Mouse (Mus musculus): Measurements from ENCODE around the gene Dlgap4.

The Dlgap4 gene

GRCm38 (mm10) chr2:156617536-156617935, 4.0 kb downstream of the Dlgap4 start:
- no peak for DNase-seq (ENCODE audit: extremely low spot score)

DNA sequence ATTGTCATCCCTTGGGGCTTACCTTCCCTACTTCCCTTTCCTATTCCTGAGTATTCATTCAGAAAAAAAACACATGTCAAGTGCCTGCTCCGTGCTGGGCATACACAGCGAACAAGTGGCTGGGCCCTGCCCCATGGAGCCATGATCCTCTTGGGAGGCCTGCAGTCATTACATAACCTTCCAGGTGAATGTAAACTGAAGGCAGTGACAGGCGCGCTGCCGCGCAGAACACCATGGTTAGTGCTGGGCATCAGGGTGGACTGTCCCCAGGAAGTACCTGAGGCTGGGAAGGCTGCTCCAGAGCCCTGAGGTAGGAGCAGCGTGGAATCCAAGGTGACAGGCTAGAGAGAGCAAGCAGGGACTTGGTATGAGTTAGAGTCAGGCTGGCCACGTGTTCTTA, 7.4 kb downstream of the Dlgap4 start:
- DNase-seq (ENCODE audit: extremely low spot score) = no peak

- DNase-seq (ENCODE audit: extremely low spot score) = no peak
Observed at GRCm38 (mm10) chr2:156621449-156621848, 7.9 kb downstream of the Dlgap4 start.

DNA sequence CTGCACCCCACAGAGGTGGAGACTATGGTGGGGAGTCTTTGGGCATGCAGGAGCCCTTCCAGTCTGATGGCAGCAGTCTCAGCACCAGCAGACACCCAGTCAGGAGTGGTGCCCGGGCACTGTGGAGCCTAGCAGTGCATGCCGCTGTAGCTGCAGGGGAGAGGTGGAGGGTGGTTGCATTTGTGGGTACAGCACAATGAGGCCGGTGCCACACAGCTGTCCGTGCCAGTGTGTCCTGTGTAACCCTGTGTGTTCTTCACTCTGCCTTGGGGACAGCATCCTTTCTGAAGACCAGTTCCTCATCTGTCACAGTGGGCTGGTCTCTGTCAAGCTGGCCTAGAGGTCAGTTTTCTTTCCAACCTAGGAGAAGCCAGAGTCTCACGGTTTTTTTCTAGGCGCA, 8.7 kb downstream of the Dlgap4 start:
- no peak for DNase-seq (ENCODE audit: extremely low spot score)

- DNase-seq (ENCODE audit: extremely low spot score) = no peak
Observed at GRCm38 (mm10) chr2:156623246-156623645, 9.7 kb downstream of the Dlgap4 start.

DNA sequence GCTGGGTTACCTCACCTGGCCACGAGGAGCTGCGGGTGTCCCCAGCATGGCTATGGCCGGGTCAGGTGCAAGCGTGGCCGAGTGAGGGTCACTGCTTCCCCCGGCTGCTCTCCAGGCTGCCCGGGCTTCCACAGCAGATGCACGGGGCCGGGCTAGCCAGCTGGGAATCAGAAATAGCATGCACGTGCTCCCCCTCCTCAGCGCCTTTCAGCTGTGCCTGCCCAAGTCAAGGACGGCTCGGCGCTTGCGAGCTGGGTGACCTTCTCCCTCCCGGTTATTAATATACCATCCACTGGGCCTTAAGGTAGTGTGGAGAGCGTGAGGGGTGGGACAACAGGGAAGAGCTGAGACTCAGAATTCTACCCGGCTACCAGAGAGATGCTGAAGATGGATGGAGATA, 11.8 kb downstream of the Dlgap4 start:
- DNase-seq (ENCODE audit: extremely low spot score) = no peak

DNA sequence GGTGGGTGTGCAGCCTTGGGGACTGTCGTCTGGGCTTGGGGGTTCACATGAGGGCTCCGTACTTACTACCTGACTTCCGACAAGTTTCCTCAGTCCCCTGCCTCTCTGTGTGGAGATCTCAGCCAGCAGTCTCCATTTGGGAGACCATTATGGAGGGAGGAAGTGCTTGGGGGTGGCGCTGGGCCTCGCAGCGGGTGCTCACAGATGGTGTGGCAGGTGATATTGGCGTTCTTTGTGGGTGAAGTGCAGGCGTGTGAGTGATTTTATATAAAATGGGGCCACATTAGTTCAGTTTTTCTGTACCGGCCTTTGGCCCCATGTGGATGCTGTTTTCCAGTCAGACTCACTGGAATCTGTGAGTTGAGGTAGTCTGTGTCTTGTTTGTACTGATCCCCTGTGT, 12.6 kb downstream of the Dlgap4 start:
- DNase-seq (ENCODE audit: extremely low spot score) = no peak

DNA sequence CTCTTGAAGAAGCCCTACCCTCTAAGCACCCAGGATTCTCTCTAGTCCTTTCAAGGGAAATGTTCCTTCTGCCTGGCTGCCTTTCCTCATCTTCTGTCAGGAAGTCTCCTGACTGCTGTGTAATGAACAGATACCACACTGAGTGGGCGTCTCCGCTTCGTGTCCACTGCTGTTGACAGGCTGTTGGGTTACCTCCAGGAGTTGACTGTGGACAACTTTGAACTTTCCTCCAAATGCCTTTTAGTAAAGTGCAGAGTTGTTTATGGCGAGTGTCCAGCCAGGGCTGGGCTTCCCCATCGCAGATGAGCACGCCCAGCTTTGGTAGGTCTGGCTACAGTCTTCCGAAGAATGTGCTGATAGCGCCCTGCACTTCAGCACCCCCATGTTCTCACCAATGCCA, 13.0 kb downstream of the Dlgap4 start:
- no peak for DNase-seq (ENCODE audit: extremely low spot score)

- DNase-seq (ENCODE audit: extremely low spot score) = no peak
Observed at GRCm38 (mm10) chr2:156627917-156628316, 14.4 kb downstream of the Dlgap4 start.

DNA sequence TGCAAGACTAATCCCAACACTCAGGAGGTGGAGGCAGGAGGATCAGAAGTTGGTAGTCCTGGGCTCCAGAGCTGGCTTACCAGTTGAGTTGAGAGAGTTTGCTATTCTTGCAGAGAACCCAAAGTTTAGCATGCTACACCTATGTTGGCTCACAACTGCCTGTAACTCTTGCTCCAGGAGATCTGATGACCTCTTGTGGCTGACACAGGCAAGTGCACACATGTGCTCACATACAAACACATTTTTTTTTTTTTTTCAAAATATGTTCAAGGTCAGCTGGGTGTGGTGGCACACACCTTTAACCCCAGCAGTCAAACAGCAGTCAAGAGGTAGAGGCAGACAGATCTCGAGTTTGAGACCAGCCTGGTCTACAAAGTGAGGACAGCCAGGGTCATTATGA, 16.8 kb downstream of the Dlgap4 start:
- no peak for DNase-seq (ENCODE audit: extremely low spot score)

GRCm38 (mm10) chr2:156632721-156633120, 19.2 kb downstream of the Dlgap4 start:
- no peak for DNase-seq (ENCODE audit: extremely low spot score)

- no peak for DNase-seq (ENCODE audit: extremely low spot score)
Observed at GRCm38 (mm10) chr2:156635091-156635490, 21.6 kb downstream of the Dlgap4 start.

DNA sequence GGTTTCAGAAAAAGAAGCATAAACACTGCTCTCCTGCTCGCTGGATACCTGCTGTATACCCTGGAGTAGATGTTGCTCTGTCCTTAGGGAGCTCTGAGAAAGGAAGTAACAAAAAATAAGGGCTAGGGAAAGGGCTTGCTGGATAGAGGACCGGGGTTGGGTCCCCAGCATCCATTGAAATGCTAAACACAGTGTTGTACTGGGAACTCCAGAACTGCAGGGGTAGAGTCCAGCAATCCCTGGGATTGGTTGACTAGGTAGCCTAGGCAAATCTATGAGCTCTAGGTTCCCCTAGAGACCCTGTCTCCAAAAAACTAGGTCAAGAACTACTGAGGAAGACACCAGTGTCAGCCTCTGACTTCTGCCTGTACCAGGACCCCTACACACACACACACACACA, 27.6 kb downstream of the Dlgap4 start:
- no peak for DNase-seq (ENCODE audit: extremely low spot score)

DNA sequence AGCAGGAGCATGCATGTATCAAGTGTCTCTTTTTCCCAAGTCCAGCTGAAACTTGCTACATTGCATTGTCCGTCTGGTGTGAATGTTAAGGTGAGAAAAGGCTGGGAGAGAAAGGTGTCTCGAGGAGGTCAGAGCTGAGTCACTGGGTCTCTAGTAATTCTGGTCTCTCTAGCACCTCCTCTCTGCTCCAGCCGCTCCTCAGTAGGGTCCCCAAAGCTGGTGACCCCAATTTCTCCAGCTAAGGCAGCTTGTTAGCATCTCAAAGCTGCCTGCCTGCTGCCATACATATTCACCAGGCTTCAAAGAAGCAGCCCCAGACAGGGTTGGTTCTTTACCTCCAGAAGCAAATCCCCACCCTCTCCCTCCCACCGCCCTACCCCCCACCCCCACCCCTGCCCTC, 29.4 kb downstream of the Dlgap4 start:
- DNase-seq (ENCODE audit: extremely low spot score) = no peak

DNA sequence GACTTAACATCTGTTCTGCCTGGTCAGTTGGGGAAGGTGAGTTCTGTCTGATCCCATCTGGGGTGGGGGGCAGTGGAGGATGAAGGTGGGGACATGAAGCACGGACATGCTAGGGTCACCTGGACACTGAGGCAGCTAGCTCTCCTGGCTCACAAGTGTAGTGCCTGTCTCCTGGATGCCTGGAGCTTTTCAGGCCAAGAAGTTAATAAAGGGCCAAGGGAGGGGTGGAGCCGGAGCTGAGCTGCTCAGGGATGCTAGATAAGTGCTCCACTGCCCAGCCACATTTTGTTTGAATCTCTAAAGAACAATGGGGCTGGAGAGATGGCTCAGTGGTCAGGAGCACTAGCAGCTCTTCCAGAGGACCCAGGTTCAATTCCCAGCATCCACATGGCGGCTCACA, 29.9 kb downstream of the Dlgap4 start:
- no peak for DNase-seq (ENCODE audit: extremely low spot score)

DNA sequence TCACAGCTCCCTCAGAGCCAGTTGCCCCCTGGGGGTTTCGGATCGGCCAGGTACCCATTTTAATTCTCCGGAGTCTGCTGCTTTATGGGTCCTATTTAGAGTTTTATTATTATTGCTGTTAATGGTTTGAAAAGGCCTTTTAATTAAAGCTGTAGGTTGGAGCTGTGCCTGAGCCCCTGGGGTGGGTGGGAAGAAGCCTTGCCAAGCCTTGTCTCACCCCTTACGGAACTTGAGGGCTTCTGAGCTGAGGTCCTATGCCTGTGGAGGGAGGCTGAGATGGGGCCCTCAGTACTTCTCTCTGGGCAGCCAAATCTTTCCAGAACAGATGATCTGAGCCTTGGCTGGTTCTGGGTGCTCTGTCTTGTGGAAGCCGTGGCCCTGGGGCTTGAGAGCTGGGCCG, 31.6 kb downstream of the Dlgap4 start:
- no peak for DNase-seq (ENCODE audit: extremely low spot score)

GRCm38 (mm10) chr2:156646877-156647276, 33.4 kb downstream of the Dlgap4 start:
- no peak for DNase-seq (ENCODE audit: extremely low spot score)

DNA sequence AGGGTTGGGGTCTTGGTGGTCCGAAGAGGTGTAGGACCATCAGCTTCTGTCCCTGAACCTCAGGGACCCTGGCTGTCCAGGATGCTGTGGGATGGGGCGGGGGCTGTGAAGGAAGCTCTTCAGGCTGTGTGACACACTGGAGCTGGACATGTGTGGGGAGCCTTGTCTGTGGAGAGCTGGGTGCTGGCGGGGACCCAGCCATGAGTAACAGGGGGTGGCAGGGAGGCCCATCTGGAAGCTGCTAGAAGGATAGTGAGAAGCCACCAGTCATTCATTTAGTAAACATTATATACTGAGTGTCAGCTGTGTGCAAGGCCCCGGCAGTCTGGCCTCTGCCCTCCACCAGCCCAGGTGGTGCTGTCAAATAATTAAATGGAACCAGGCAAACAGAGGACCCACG, 34.5 kb downstream of the Dlgap4 start:
- no peak for DNase-seq (ENCODE audit: extremely low spot score)

GRCm38 (mm10) chr2:156649450-156649849, 35.9 kb downstream of the Dlgap4 start:
- no peak for DNase-seq (ENCODE audit: extremely low spot score)

DNA sequence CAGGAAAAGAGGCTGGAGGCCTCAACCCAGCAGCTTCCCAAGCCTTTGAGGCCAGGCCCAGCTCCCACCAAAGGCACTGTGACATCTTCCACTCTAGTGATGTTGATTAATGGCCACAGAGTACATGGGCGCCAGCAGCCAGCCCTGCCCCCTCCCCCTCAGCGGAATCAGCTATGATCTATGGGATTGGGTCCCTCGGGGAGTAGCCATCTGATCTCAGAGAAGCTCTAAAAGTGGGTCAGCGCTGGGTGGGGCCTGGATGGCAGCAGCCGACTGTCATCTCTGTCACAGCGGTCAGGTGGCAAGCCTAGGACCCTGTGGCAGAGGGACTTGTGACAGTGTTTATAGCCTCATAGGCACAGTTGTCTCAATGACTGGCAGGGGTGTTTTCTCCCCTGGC, 37.5 kb downstream of the Dlgap4 start:
- DNase-seq (ENCODE audit: extremely low spot score) = no peak

DNA sequence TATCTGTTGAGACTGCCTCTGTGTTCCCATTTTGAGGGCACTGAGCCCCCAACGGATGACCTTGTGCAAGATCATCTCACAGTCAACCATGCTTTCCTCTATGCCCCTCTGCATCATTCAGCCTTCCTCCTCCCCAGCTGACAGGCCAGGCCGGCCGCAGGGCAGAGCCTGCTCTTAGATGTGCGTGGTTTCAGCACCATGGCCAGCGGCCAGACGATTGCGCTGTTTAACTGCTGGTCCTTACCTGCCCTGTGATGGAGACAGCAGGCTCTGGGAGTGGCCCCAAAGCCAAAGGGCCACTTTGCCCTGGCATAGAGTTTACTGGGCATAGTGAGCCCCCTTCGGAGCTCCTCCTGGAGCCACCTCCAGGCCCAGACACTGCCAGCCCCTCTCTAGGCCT, 39.3 kb downstream of the Dlgap4 start:
- DNase-seq (ENCODE audit: extremely low spot score) = peak; percentile 67

DNA sequence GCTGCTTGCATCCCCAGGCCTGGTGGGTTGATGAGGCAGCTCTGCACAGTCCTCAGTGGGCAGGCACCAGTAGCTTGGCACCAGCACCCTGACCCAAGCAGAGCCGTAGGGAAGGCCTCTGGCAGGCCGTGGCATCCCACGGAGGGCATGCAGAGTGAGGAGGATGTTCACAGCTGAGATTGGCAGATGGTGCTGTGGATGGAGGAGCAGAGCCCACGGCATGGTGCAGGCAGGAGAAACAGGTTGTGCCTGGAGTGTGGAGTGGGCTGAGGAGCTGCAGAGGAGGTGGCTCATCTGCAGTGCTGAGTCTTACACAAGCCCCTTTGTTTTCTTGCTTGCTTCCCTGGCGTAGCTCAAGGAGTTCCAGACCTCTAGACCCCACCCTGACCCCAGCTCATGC, 40.6 kb downstream of the Dlgap4 start:
- DNase-seq (ENCODE audit: extremely low spot score) = no peak

DNA sequence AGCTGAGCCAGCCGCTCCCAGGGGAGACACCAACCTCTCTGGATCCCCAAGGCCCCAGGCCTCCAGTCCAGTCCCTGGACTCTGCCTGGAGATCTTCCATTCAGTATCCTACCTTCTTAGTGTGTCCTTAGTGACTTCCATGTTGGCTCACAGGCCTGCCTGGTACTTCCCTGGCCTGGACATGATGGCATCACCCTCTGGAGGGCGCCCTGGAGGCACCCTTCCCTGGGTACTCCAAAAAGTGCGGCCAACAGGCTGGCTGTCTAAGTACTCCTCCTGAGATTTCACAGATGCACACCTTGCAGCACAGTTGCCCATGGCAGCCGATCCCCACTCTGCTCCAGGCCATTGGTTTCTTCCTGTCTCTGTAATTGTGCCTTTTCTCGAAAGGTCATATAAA, 42.1 kb downstream of the Dlgap4 start:
- no peak for DNase-seq (ENCODE audit: extremely low spot score)

DNA sequence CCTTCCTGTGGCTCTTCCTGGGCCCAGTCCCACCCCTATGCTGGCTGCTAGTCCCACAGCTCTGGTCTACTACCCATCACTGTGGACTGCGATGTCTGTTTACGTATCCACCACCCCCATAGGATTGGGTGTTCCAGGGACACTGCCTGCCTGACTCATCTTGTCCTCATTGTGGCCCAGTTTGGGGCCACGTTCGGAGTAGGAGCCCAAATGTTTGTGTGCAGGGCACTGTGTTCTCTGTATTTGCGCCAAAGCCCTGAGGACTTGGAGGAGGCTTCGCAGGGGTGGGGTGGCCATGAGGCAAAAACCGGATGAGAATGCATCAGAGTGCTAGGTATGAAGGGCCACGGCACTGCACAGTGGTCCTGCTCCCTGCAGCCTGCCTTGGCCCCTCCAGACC, 44.0 kb downstream of the Dlgap4 start:
- DNase-seq (ENCODE audit: extremely low spot score) = no peak

GRCm38 (mm10) chr2:156658221-156658620, 44.7 kb downstream of the Dlgap4 start:
- DNase-seq (ENCODE audit: extremely low spot score) = no peak
